Mouse (Mus musculus): ENCODE data around the gene Faap100. TPM values are rescaled to one million over a fixed set of nuclear protein-coding genes. Genes with fewer than 3 reads are reported as not detected.
A peak's percentile ranks its signal among the peaks of the same experiment; 100 is the strongest.

The Faap100 gene
- polyA plus RNA-seq, 1 experiment from 2014 or later, result 33.0 TPM

GRCm38 (mm10) chr11:120397602-120398001 lies 19.0 kb upstream of the Faap100 start:
- H3K9me3 ChIP-seq, result no peaks in the 10 kb centered on the region
- H3K4me3 ChIP-seq (replicated peaks), result no peak overlapping the region
- 68% methylated on average over 2 of the region's 2 CpGs for WGBS
- no peak overlapping the region for H3K9ac ChIP-seq
- no peak overlapping the region for H3K27ac ChIP-seq
- H3K36me3 ChIP-seq, result peaks cover 21% of the 10 kb centered on the region
- no peak overlapping the region for H3K4me2 ChIP-seq
- no peaks in the 10 kb centered on the region for H3K27me3 ChIP-seq (replicated peaks)
- no peak for ATAC-seq (ENCODE audit: insufficient read depth, low FRiP score, low read depth)
- no peaks in the 10 kb centered on the region for H3K4me1 ChIP-seq

- WGBS, result 80% methylated on average over 4 of the region's 4 CpGs
- no peaks in the 10 kb centered on the region for H3K9me3 ChIP-seq
- H3K9ac ChIP-seq, result no peak overlapping the region
- no peaks in the 10 kb centered on the region for H3K4me1 ChIP-seq
- H3K4me3 ChIP-seq (replicated peaks), result no peak overlapping the region
- no peak for ATAC-seq (ENCODE audit: insufficient read depth, low FRiP score, low read depth)
- H3K4me2 ChIP-seq, result no peak overlapping the region
- H3K36me3 ChIP-seq, result peaks cover 12% of the 10 kb centered on the region
- H3K27me3 ChIP-seq (replicated peaks), result no peaks in the 10 kb centered on the region
- no peak overlapping the region for H3K27ac ChIP-seq
These were observed 17.1 kb upstream of the Faap100 start for GRCm38 (mm10) chr11:120395661-120396060.

- Histone ChIP-seq H3K4me2 (no peak overlapping the region), H3K4me1 (no peaks in the 10 kb centered on the region), H3K36me3 (peaks cover 44% of the 10 kb centered on the region), H3K27me3 (replicated peaks) (no peaks in the 10 kb centered on the region), H3K9me3 (no peaks in the 10 kb centered on the region), H3K4me3 (replicated peaks) (no peak overlapping the region), H3K27ac (no peak overlapping the region), H3K9ac (no peak overlapping the region)
- 93% methylated on average over 9 of the region's 9 CpGs for WGBS
- no peak for ATAC-seq (ENCODE audit: insufficient read depth, low FRiP score, low read depth)
These were observed 10.0 kb upstream of the Faap100 start for GRCm38 (mm10) chr11:120388580-120388979.

GRCm38 (mm10) chr11:120387157-120387556 lies 8.6 kb upstream of the Faap100 start:
- ATAC-seq (ENCODE audit: insufficient read depth, low FRiP score, low read depth), result 0 out of 2 replicates have a peak, but pooled peaks have one; percentile 27
- Histone ChIP-seq H3K27ac (no peak overlapping the region), H3K9ac (no peak overlapping the region), H3K4me3 (replicated peaks) (no peak overlapping the region), H3K9me3 (no peaks in the 10 kb centered on the region), H3K4me2 (no peak overlapping the region), H3K27me3 (replicated peaks) (no peaks in the 10 kb centered on the region), H3K4me1 (no peaks in the 10 kb centered on the region), H3K36me3 (peaks cover 54% of the 10 kb centered on the region)
- 58% methylated on average over 2 of the region's 2 CpGs for WGBS

- 93% methylated on average over 6 of the region's 6 CpGs for WGBS
- peaks cover 60% of the 10 kb centered on the region for H3K36me3 ChIP-seq
- H3K27ac ChIP-seq, result no peak overlapping the region
- no peaks in the 10 kb centered on the region for H3K4me1 ChIP-seq
- no peak for ATAC-seq (ENCODE audit: insufficient read depth, low FRiP score, low read depth)
- H3K4me2 ChIP-seq, result no peak overlapping the region
- H3K9me3 ChIP-seq, result no peaks in the 10 kb centered on the region
- no peak overlapping the region for H3K4me3 ChIP-seq (replicated peaks)
- no peaks in the 10 kb centered on the region for H3K27me3 ChIP-seq (replicated peaks)
- H3K9ac ChIP-seq, result no peak overlapping the region
These were observed 8.1 kb upstream of the Faap100 start for GRCm38 (mm10) chr11:120386632-120387031.

GRCm38 (mm10) chr11:120382509-120382908 lies 3.9 kb upstream of the Faap100 start:
- H3K36me3 ChIP-seq, result peaks cover 59% of the 10 kb centered on the region
- 92% methylated on average over 9 of the region's 9 CpGs for WGBS
- no peaks in the 10 kb centered on the region for H3K27me3 ChIP-seq (replicated peaks)

GRCm38 (mm10) chr11:120381157-120381556 lies 2.6 kb upstream of the Faap100 start:
- H3K4me2 ChIP-seq, result no peak overlapping the region
- peaks cover 59% of the 10 kb centered on the region for H3K36me3 ChIP-seq
- no peak overlapping the region for H3K9ac ChIP-seq
- peaks cover 17% of the 10 kb centered on the region for H3K4me1 ChIP-seq
- no peak overlapping the region for H3K4me3 ChIP-seq (replicated peaks)
- ATAC-seq (ENCODE audit: insufficient read depth, low FRiP score, low read depth), result no peak
- H3K27ac ChIP-seq, result no peak overlapping the region
- no peaks in the 10 kb centered on the region for H3K27me3 ChIP-seq (replicated peaks)
- WGBS, result 93% methylated on average over 4 of the region's 4 CpGs
- no peaks in the 10 kb centered on the region for H3K9me3 ChIP-seq

More at GRCm38 (mm10) chr11:120382509-120382908, 3.9 kb upstream of the Faap100 start:
- H3K4me3 ChIP-seq (replicated peaks), result no peak overlapping the region
- H3K9me3 ChIP-seq, result no peaks in the 10 kb centered on the region
- H3K27ac ChIP-seq, result 0 out of 2 replicates have a peak overlapping the region, but pooled peaks have one; percentile 16
- no peak for ATAC-seq (ENCODE audit: insufficient read depth, low FRiP score, low read depth)
- peaks cover 12% of the 10 kb centered on the region for H3K4me1 ChIP-seq
- H3K9ac ChIP-seq, result no peak overlapping the region
- no peak overlapping the region for H3K4me2 ChIP-seq

GRCm38 (mm10) chr11:120380271-120380670 lies 1.7 kb upstream of the Faap100 start:
- WGBS, result 91% methylated on average over 3 of the region's 3 CpGs
- ATAC-seq (ENCODE audit: insufficient read depth, low FRiP score, low read depth), result no peak

GRCm38 (mm10) chr11:120378031-120378610 lies 443 bp downstream of the Faap100 start:
- Histone ChIP-seq H3K4me3 (replicated peaks) (peak overlapping the region; percentile 83), H3K27ac (0 out of 2 replicates have a peak overlapping the region, but pooled peaks have one; percentile 36), H3K9me3 (no peaks in the 10 kb centered on the region), H3K27me3 (replicated peaks) (no peaks in the 10 kb centered on the region), H3K9ac (peak overlapping the region; percentile 64), H3K4me1 (peaks cover 22% of the 10 kb centered on the region), H3K4me2 (peak overlapping the region; percentile 97), H3K36me3 (peaks cover 49% of the 10 kb centered on the region)
- ATAC-seq (ENCODE audit: insufficient read depth, low FRiP score, low read depth), result peak; percentile 47
- 3% methylated on average over 37 of the region's 40 CpGs for WGBS

More at GRCm38 (mm10) chr11:120380271-120380670, 1.7 kb upstream of the Faap100 start:
- Histone ChIP-seq H3K4me2 (no peak overlapping the region), H3K9me3 (no peaks in the 10 kb centered on the region), H3K4me3 (replicated peaks) (no peak overlapping the region), H3K9ac (no peak overlapping the region), H3K36me3 (peaks cover 54% of the 10 kb centered on the region), H3K27ac (no peak overlapping the region), H3K4me1 (peaks cover 17% of the 10 kb centered on the region), H3K27me3 (replicated peaks) (no peaks in the 10 kb centered on the region)

GRCm38 (mm10) chr11:120377337-120377736 lies 1.2 kb downstream of the Faap100 start:
- Histone ChIP-seq H3K27me3 (replicated peaks) (no peaks in the 10 kb centered on the region), H3K4me2 (peak overlapping the region; percentile 97), H3K4me1 (peaks cover 22% of the 10 kb centered on the region), H3K4me3 (replicated peaks) (peak overlapping the region; percentile 83), H3K27ac (no peak overlapping the region), H3K9me3 (no peaks in the 10 kb centered on the region), H3K36me3 (peaks cover 42% of the 10 kb centered on the region), H3K9ac (0 out of 2 replicates have a peak overlapping the region, but pooled peaks have one; percentile 64)
- ATAC-seq (ENCODE audit: insufficient read depth, low FRiP score, low read depth), result no peak
- 66% methylated on average over 10 of the region's 10 CpGs for WGBS

- no peak for ATAC-seq (ENCODE audit: insufficient read depth, low FRiP score, low read depth)
- Histone ChIP-seq H3K4me3 (replicated peaks) (no peak overlapping the region), H3K27ac (no peak overlapping the region), H3K36me3 (peaks cover 41% of the 10 kb centered on the region; the same call in 1 of the 2 replicates), H3K4me1 (peaks cover 22% of the 10 kb centered on the region), H3K4me2 (no peak overlapping the region; the same call in 1 of the 2 replicates), H3K9ac (no peak overlapping the region), H3K27me3 (replicated peaks) (no peaks in the 10 kb centered on the region), H3K9me3 (no peaks in the 10 kb centered on the region)
- 89% methylated on average over 17 of the region's 17 CpGs for WGBS
These were observed 2.0 kb downstream of the Faap100 start for GRCm38 (mm10) chr11:120376302-120377160.

- no peak for ATAC-seq (ENCODE audit: insufficient read depth, low FRiP score, low read depth)
- Histone ChIP-seq H3K4me1 (peaks cover 22% of the 10 kb centered on the region), H3K4me3 (replicated peaks) (no peak overlapping the region), H3K4me2 (no peak overlapping the region), H3K36me3 (peaks cover 42% of the 10 kb centered on the region; the same call in 1 of the 2 replicates), H3K27me3 (replicated peaks) (no peaks in the 10 kb centered on the region), H3K27ac (no peak overlapping the region), H3K9me3 (no peaks in the 10 kb centered on the region), H3K9ac (no peak overlapping the region)
- WGBS, result 92% methylated on average over 10 of the region's 10 CpGs
These were observed 3.2 kb downstream of the Faap100 start for GRCm38 (mm10) chr11:120375324-120375723.

Data from stomach, embryonic 15.5 days (tissue).